Mouse (Mus musculus): ENCODE measurements around the gene Dydc2.

The Dydc2 gene

GRCm38 (mm10) chr14:41035146-41035798, 33.7 kb downstream of the Dydc2 start:
- peak; percentile 41 for DNase-seq (ENCODE audit: low spot score)

- DNase-seq (ENCODE audit: low spot score) = peak; percentile 65
Measured at GRCm38 (mm10) chr14:41033135-41034110, 35.6 kb downstream of the Dydc2 start.

GRCm38 (mm10) chr14:41030989-41031513, 38.0 kb downstream of the Dydc2 start:
- DNase-seq (ENCODE audit: low spot score) = no peak

- no peak for DNase-seq (ENCODE audit: low spot score)
Measured at GRCm38 (mm10) chr14:41029303-41029702, 39.7 kb downstream of the Dydc2 start.

GRCm38 (mm10) chr14:41025594-41026284, 43.3 kb downstream of the Dydc2 start:
- DNase-seq (ENCODE audit: low spot score) = no peak

GRCm38 (mm10) chr14:41025087-41025486, 43.9 kb downstream of the Dydc2 start:
- no peak for DNase-seq (ENCODE audit: low spot score)

- DNase-seq (ENCODE audit: low spot score) = no peak
Measured at GRCm38 (mm10) chr14:41021246-41021645, 47.8 kb downstream of the Dydc2 start.

GRCm38 (mm10) chr14:41017460-41017859, 51.5 kb downstream of the Dydc2 start:
- DNase-seq (ENCODE audit: low spot score) = no peak

GRCm38 (mm10) chr14:41014701-41015240, 54.2 kb downstream of the Dydc2 start:
- peak; percentile 9 for DNase-seq (ENCODE audit: low spot score)

GRCm38 (mm10) chr14:41013630-41014613, 55.1 kb downstream of the Dydc2 start, which contains the start of gene Fam213a:
Gene Fam213a (minus strand): TSS chr14:41013788.
- DNase-seq (ENCODE audit: low spot score) = peak; percentile 89

GRCm38 (mm10) chr14:41013143-41013542, 55.9 kb downstream of the Dydc2 start:
- no peak for DNase-seq (ENCODE audit: low spot score)

- DNase-seq (ENCODE audit: low spot score) = no peak
Measured at GRCm38 (mm10) chr14:41011916-41012315, 57.1 kb downstream of the Dydc2 start.

- no peak for DNase-seq (ENCODE audit: low spot score)
Measured at GRCm38 (mm10) chr14:41008138-41008537, 60.9 kb downstream of the Dydc2 start.

GRCm38 (mm10) chr14:41007641-41008040, 61.4 kb downstream of the Dydc2 start:
- no peak for DNase-seq (ENCODE audit: low spot score)

- no peak for DNase-seq (ENCODE audit: low spot score)
Measured at GRCm38 (mm10) chr14:41006899-41007298, 62.1 kb downstream of the Dydc2 start.

- DNase-seq (ENCODE audit: low spot score) = no peak
Measured at GRCm38 (mm10) chr14:41006263-41006662, 62.7 kb downstream of the Dydc2 start.

GRCm38 (mm10) chr14:41005716-41006115, 63.3 kb downstream of the Dydc2 start:
- DNase-seq (ENCODE audit: low spot score) = no peak

- DNase-seq (ENCODE audit: low spot score) = no peak
Measured at GRCm38 (mm10) chr14:41004201-41005141, 64.5 kb downstream of the Dydc2 start.

GRCm38 (mm10) chr14:41001576-41001975, 67.4 kb downstream of the Dydc2 start:
- DNase-seq (ENCODE audit: low spot score) = no peak

All from T-cell, adult 2 months (primary cell).